In genomic region chr14:77639586-77639985, GRCm38 (mm10) we compare ENCODE assay signal across 15 mouse cellular contexts.
A peak's percentile ranks its signal among the peaks of the same experiment; 100 is the strongest.
DNase-seq lines count a peak whose midpoint lies in the region; TF ChIP-seq lines count a peak whose summit lies in the region.
"Had no signal": no experiment of that assay in that cellular context is flagged by ENCODE, and none has a peak within 500 bp of the region (broad histone marks: within the 10 kb centered on the region; RNA-seq: fewer than 3 reads in every experiment).

No protein-coding gene starts in this region.

- H3K9ac ChIP-seq in heart, adult 2 months (ENCODE audit: low read depth, low read length): no peak overlapping the region
- H3K9ac ChIP-seq: heart, embryonic 15.5 days; liver, embryonic 13.5 days; neural tube, embryonic 13.5 days had no signal

- H3K4me3 ChIP-seq in heart, adult 2 months: no peak overlapping the region
- no peak overlapping the region for H3K4me3 ChIP-seq in kidney, adult 2 months (ENCODE audit: insufficient read depth, low read depth, low read length)
- H3K4me3 ChIP-seq: erythroblast, embryonic 14.5 days; gastrocnemius, adult 2 months; heart, embryonic 15.5 days; liver, embryonic 13.5 days; neural tube, embryonic 13.5 days had no signal

- 51% methylated on average over 2 of the region's 2 CpGs for WGBS in heart, adult 2 months
- 76% methylated on average over 2 of the region's 2 CpGs for WGBS in kidney, adult 2 months

- no peaks in the 10 kb centered on the region for H3K36me3 ChIP-seq in heart, adult 2 months (ENCODE audit: control insufficient read depth, insufficient read depth, low read length)
- no peaks in the 10 kb centered on the region for H3K36me3 ChIP-seq in kidney, adult 2 months (ENCODE audit: control insufficient read depth, insufficient read depth, low read length)
- H3K36me3 ChIP-seq: heart, embryonic 15.5 days; liver, embryonic 13.5 days had no signal

- no peak for TF ChIP-seq POLR2A in heart, adult 2 months (IDR thresholded peaks at IDR 0.05; ENCODE audit: insufficient read depth, low read depth, low read length)
- no peak for TF ChIP-seq POLR2A in brain, embryonic 14.5 days (IDR thresholded peaks at IDR 0.05; ENCODE audit: borderline replicate concordance, extremely low read depth, insufficient read depth, insufficient read length, poor library complexity, severe bottlenecking)
- TF ChIP-seq POLR2A in kidney, adult 2 months (IDR thresholded peaks at IDR 0.05; ENCODE audit: low read depth, low read length): no peak

- H3K4me1 ChIP-seq in heart, adult 2 months (ENCODE audit: control insufficient read depth, insufficient read depth, low read length): peaks cover 1% of the 10 kb centered on the region; the same call in 1 of the 2 replicates
- H3K4me1 ChIP-seq in kidney, adult 2 months (ENCODE audit: control insufficient read depth, insufficient read depth, low read length): no peaks in the 10 kb centered on the region
- H3K4me1 ChIP-seq: liver, embryonic 13.5 days had no signal

- no peaks in the 10 kb centered on the region; the same call in 1 of the 2 replicates for H3K27me3 ChIP-seq in heart, adult 2 months (ENCODE audit: control insufficient read depth, insufficient read depth, low read length)
- no peaks in the 10 kb centered on the region; the same call in 1 of the 2 replicates for H3K27me3 ChIP-seq in kidney, adult 2 months (replicated peaks; ENCODE audit: control insufficient read depth, insufficient read depth, low read length)
- H3K27me3 ChIP-seq: CH12.LX; heart, embryonic 15.5 days; liver, embryonic 13.5 days; neural tube, embryonic 13.5 days; Patski had no signal

- no peak for TF ChIP-seq EP300 in heart, adult 2 months (IDR thresholded peaks at IDR 0.05; ENCODE audit: insufficient read depth, low read depth, low read length)

- H3K27ac ChIP-seq in heart, adult 2 months: no peak overlapping the region
- no peak overlapping the region for H3K27ac ChIP-seq in kidney, adult 2 months (ENCODE audit: insufficient read depth, low read depth, low read length)
- H3K27ac ChIP-seq: gastrocnemius, adult 2 months; heart, embryonic 15.5 days; liver, embryonic 13.5 days; neural tube, embryonic 13.5 days had no signal

- peak; percentile 15 to 38 for DNase-seq in heart, postnatal 10 days
- no peak for DNase-seq in heart, adult 2 months
- DNase-seq in brain, adult 2 months (ENCODE audit: low read depth, low spot score): peak; percentile 96
- peak; percentile 91 for DNase-seq in brain, embryonic 14.5 days (ENCODE audit: low read depth)
- peak; percentile 93 for DNase-seq in cerebellum, postnatal 25 days
- DNase-seq in thymus, postnatal 36 days: no peak
- no peak for DNase-seq in kidney, adult 2 months
- DNase-seq: gastrocnemius, adult 2 months; kidney, adult 11 months; liver, embryonic 13.5 days had no signal

- intact Hi-C loops in heart, postnatal 10 days (cut with DNase I): no loop called here
- intact Hi-C loops in heart, adult 2 months (cut with DNase I): no loop called here

- H3K79me2 ChIP-seq in heart, adult 2 months (replicated peaks; ENCODE audit: control insufficient read depth, insufficient read depth, low read length): no peaks in the 10 kb centered on the region

- TF ChIP-seq CTCF in heart, adult 2 months (IDR thresholded peaks at IDR 0.05): no peak
- no peak for TF ChIP-seq CTCF in brain, embryonic 14.5 days (IDR thresholded peaks at IDR 0.05; ENCODE audit: borderline replicate concordance, extremely low read depth, insufficient read depth, insufficient read length)
- no peak for TF ChIP-seq CTCF in kidney, adult 2 months (conservative IDR thresholded peaks at IDR 0.05; ENCODE audit: insufficient read depth, insufficient read length, low read depth, low read length)

Comparison
In these comparisons a context has a peak if more than half of its experiments do, and no peak if none do; other contexts are left out.
1. DNase-seq: peak in heart, postnatal 10 days (2 of 2), brain, adult 2 months (single experiment), brain, embryonic 14.5 days (single experiment) and cerebellum, postnatal 25 days (2 of 2); none in heart, adult 2 months (0 of 2), thymus, postnatal 36 days (0 of 2) and kidney, adult 2 months (single experiment).